Mouse (Mus musculus) left cerebral cortex, adult 9 months (tissue): ENCODE measurements around the gene Cabp2.
"Not testable (repeated sequence)": the region's sequence is repeated elsewhere in the genome, so short reads cannot be mapped to it uniquely, and the experiment has no call there.

Source experiments
- DNase-seq, 2 experiments: peaks; one replicate each; pipeline ENCODE4 v3.0.0; 2022; ENCODE audit warnings: low spot score in 2 of 2

Cabp2 gene

GRCm38 (mm10) chr19:4081394-4081793 lies at the start of gene Cabp2:
Gene Cabp2 (plus strand): TSS chr19:4081578.
- DNase-seq: no peak

GRCm38 (mm10) chr19:4032668-4033067 lies 48.7 kb upstream of the Cabp2 start:
- no peak for DNase-seq

- no peak for DNase-seq
These were observed 48.1 kb upstream of the Cabp2 start for GRCm38 (mm10) chr19:4033298-4033697.

GRCm38 (mm10) chr19:4033742-4034141 lies 47.6 kb upstream of the Cabp2 start:
- no peak for DNase-seq

- DNase-seq: no peak
These were observed 44.9 kb upstream of the Cabp2 start for GRCm38 (mm10) chr19:4036327-4037045.

GRCm38 (mm10) chr19:4037154-4037787 lies 44.1 kb upstream of the Cabp2 start:
- DNase-seq: not testable (repeated sequence)

- DNase-seq: peak; percentile 75 to 92
These were observed 43.6 kb upstream of the Cabp2 start, which contains the start of gene Gstp1 for GRCm38 (mm10) chr19:4037788-4038232. Gene Gstp1 (minus strand): TSS chr19:4037985.

GRCm38 (mm10) chr19:4040941-4041340 lies 40.4 kb upstream of the Cabp2 start:
- DNase-seq: not testable (repeated sequence)

- not testable (repeated sequence) for DNase-seq
These were observed 39.9 kb upstream of the Cabp2 start for GRCm38 (mm10) chr19:4041500-4041899.

- no peak for DNase-seq
These were observed 39.3 kb upstream of the Cabp2 start for GRCm38 (mm10) chr19:4042124-4042523.

- DNase-seq: not testable (repeated sequence)
These were observed 37.3 kb upstream of the Cabp2 start for GRCm38 (mm10) chr19:4044109-4044508.

- DNase-seq: peak; percentile 78 to 90
These were observed 35.2 kb upstream of the Cabp2 start, which contains the start of gene Gstp2 for GRCm38 (mm10) chr19:4045966-4046865. Gene Gstp2 (minus strand): TSS chr19:4046023.

- DNase-seq: no peak
These were observed 34.5 kb upstream of the Cabp2 start for GRCm38 (mm10) chr19:4046866-4047254.

GRCm38 (mm10) chr19:4047859-4048258 lies 33.5 kb upstream of the Cabp2 start:
- peak in 1 of 2 experiments; percentile 74 for DNase-seq

GRCm38 (mm10) chr19:4049069-4049468 lies 32.3 kb upstream of the Cabp2 start:
- DNase-seq: not testable (repeated sequence)

GRCm38 (mm10) chr19:4051016-4051415 lies 30.4 kb upstream of the Cabp2 start:
- DNase-seq: no peak

GRCm38 (mm10) chr19:4051741-4052515 lies 29.4 kb upstream of the Cabp2 start:
- DNase-seq: peak in 1 of 2 experiments; percentile 32

GRCm38 (mm10) chr19:4052516-4053030 lies 28.8 kb upstream of the Cabp2 start:
- no peak for DNase-seq

GRCm38 (mm10) chr19:4054613-4055012 lies 26.8 kb upstream of the Cabp2 start:
- DNase-seq: no peak

- DNase-seq: no peak
These were observed 26.0 kb upstream of the Cabp2 start for GRCm38 (mm10) chr19:4055216-4055946.
